Mouse (Mus musculus) small intestine, adult 2 months (tissue): ENCODE measurements around the gene Btg1-ps2. TPM values are rescaled to one million over a fixed set of nuclear protein-coding genes. Genes with fewer than 3 reads are reported as not detected.
A peak's percentile ranks its signal among the peaks of the same experiment; 100 is the strongest.
"Not testable (repeated sequence)": the region's sequence is repeated elsewhere in the genome, so short reads cannot be mapped to it uniquely, and the experiment has no call there.

Experiments
- H3K27ac ChIP-seq: fragments of 200-500 bp; 2 replicates; pipeline ENCODE4 v1.5.1; 2012; ENCODE audit warnings: low read depth, low read length, control low read depth, inconsistent platforms; ENCODE audit not compliant: insufficient read depth
- H3K27me3 ChIP-seq: fragments of 200-500 bp; 2 replicates; pipeline ENCODE4 v1.6.1; 2012; ENCODE audit warnings: mild to moderate bottlenecking, moderate library complexity, low read length, inconsistent platforms; ENCODE audit not compliant: control insufficient read depth, insufficient read depth
- H3K36me3 ChIP-seq: fragments of 200-500 bp; 2 replicates; pipeline ENCODE4 v1.6.1; 2012; ENCODE audit warnings: mild to moderate bottlenecking, low read length, control low read depth, inconsistent platforms; ENCODE audit not compliant: control insufficient read depth, insufficient read depth
- H3K4me1 ChIP-seq: fragments of 200-500 bp; 2 replicates; pipeline ENCODE4 v1.6.1; 2012; ENCODE audit warnings: low read length, inconsistent platforms, mixed read lengths; ENCODE audit not compliant: control insufficient read depth, insufficient read depth, insufficient read length
- H3K4me3 ChIP-seq: fragments of 200-500 bp; 2 replicates; pipeline ENCODE4 v1.5.1; 2012; ENCODE audit warnings: low read depth, mild to moderate bottlenecking, control low read depth, inconsistent platforms, low read length, moderate library complexity
- CTCF ChIP-seq: fragments of 200-500 bp; IDR thresholded peaks from 2 replicates; pipeline ENCODE4 v1.5.1; 2012; ENCODE audit warnings: low read depth, mild to moderate bottlenecking, control low read depth, inconsistent platforms, low read length, moderate library complexity, mixed read lengths; ENCODE audit not compliant: insufficient replicate concordance, insufficient read length; ENCODE audit errors: extremely low read depth
- POLR2A ChIP-seq: fragments of 200-500 bp; IDR thresholded peaks from 2 replicates; pipeline ENCODE4 v1.6.1; 2012; ENCODE audit warnings: low read depth, mild to moderate bottlenecking, control low read depth, inconsistent platforms, low read length, moderate library complexity
- WGBS: fragments of 180-500 bp; shearing (Covaris S2); methylation state at CpG from one replicate; pipeline ENCODE4 v1.1.7; 2018; 5-methylcytosine and 5-hydroxymethylcytosine counted together
- polyA plus RNA-seq: library from polyadenylated mRNA; depleted of rRNA; stranded (reverse); fragments of >200 nt; gene quantifications from 2 replicates; pipeline ENCODE4 v1.2.3, GENCODE M21; 2012; rRNA removed

Btg1-ps2 gene
- not detected in 2 replicates for polyA plus RNA-seq

DNA sequence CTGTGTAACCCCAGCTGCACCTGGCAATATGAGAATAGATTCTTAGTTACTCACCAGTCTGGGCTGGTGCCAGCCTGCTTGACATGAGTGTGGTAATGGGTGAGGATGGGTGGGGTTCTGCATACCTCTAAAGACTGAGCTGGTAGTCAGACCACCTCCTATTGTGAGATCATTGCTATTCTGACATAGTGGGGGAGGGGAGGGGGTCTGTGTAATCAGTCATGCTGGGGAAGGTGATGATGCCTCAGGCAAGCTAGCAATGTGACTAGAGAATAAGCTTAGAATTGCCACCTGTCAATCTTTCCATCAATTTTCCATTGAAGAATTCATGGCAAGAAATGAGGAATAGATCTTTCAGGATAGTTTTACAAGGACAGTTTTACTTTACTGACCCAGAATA lies at the start of gene Btg1-ps2:
Gene Btg1-ps2, minus strand, starts transcription at position 101 of the 400 bp plus-strand sequence.
- not testable (repeated sequence) for H3K27me3 ChIP-seq, H3K4me1 ChIP-seq, H3K4me3 ChIP-seq, H3K36me3 ChIP-seq, H3K27ac ChIP-seq

DNA sequence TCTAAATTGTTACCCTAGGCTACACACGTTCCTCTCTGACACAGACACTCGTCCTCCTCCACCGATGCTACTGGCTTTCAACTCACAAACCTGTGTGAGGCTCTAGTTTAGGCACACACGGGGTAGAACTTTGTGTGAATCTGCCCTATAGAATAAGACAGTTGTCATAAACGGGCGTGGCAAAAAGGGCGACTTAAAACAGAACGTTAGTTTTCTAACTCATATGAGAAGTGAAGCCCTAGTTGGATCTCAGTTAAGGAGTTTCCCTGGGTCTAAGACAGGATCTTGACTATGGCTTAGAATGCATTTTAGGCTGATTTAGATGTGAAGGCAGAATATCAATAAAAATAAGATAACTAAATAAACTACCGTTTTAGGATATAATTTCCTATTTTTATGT lies 42.1 kb upstream of the Btg1-ps2 start, which contains the start of gene Rhox11:
Gene Rhox11, minus strand, starts transcription at position 101 of the 400 bp plus-strand sequence.
- no peaks in the 10 kb centered on the region for H3K27me3 ChIP-seq

GRCm38 (mm10) chrX:38084226-38084625 lies 41.3 kb upstream of the Btg1-ps2 start:
- Histone ChIP-seq H3K4me3 (no peak overlapping the region), H3K4me1 (no peaks in the 10 kb centered on the region), H3K27ac (no peak overlapping the region), H3K36me3 (no peaks in the 10 kb centered on the region), H3K27me3 (no peaks in the 10 kb centered on the region)
- TF ChIP-seq POLR2A (no peak), CTCF (peak; percentile 70; the same call in 1 of the 2 replicates)
- 16% methylated on average over 12 of the region's 12 CpGs for WGBS

More for the DNA sequence above, 42.1 kb upstream of the Btg1-ps2 start, which contains the start of gene Rhox11:
- TF ChIP-seq CTCF = no peak
- TF ChIP-seq POLR2A = no peak
- no peaks in the 10 kb centered on the region for H3K4me1 ChIP-seq
- no peak within 1 kb of the TSS for H3K27ac ChIP-seq
- 75% methylated on average over 9 of the region's 9 CpGs for WGBS
- no peak within 1 kb of the TSS for H3K4me3 ChIP-seq
- no peaks in the 10 kb centered on the region for H3K36me3 ChIP-seq

GRCm38 (mm10) chrX:38066175-38066574 lies 23.3 kb upstream of the Btg1-ps2 start, which contains the start of gene Rhox10:
Rhox10 (plus strand) TSS chrX:38066475.
- 86% methylated on average over 11 of the region's 11 CpGs for WGBS
- Histone ChIP-seq H3K36me3 (no peaks in the 10 kb centered on the region), H3K27ac (no peak within 1 kb of the TSS), H3K4me1 (no peaks in the 10 kb centered on the region), H3K27me3 (no peaks in the 10 kb centered on the region), H3K4me3 (no peak within 1 kb of the TSS)
- TF ChIP-seq CTCF (no peak), POLR2A (no peak)

GRCm38 (mm10) chrX:38061544-38061943 lies 18.6 kb upstream of the Btg1-ps2 start:
- WGBS = 0% methylated on average over 1 of the region's 1 CpGs
- no peak overlapping the region for H3K27ac ChIP-seq
- no peaks in the 10 kb centered on the region for H3K4me1 ChIP-seq
- no peaks in the 10 kb centered on the region for H3K27me3 ChIP-seq
- H3K36me3 ChIP-seq = no peaks in the 10 kb centered on the region
- H3K4me3 ChIP-seq = no peak overlapping the region
- no peak for TF ChIP-seq CTCF
- no peak for TF ChIP-seq POLR2A

DNA sequence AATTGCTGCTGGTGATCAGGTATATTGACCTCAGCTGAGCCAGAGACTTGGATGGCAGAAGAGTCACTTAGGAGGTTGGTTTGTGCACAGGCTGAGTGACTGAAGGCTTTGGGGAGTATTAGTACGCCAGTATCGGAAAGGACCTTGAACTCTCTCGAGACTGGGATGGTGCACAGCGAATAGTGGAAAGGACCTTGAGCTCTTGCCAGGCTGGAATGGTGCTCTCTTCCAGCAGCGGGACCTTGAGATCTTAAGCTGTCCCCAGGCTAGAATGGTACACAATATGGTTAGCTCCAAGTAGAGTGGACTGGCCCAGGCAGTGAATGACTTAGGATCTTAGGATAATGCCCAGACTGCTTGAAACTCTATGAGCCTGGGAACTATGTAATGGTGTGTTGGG lies 3.2 kb downstream of the Btg1-ps2 start:
- WGBS = 81% methylated on average over 5 of the region's 5 CpGs
- Histone ChIP-seq H3K27me3 (no peaks in the 10 kb centered on the region), H3K4me3 (no peak overlapping the region), H3K4me1 (no peaks in the 10 kb centered on the region), H3K36me3 (no peaks in the 10 kb centered on the region), H3K27ac (no peak overlapping the region)
- TF ChIP-seq CTCF (no peak), POLR2A (no peak)

DNA sequence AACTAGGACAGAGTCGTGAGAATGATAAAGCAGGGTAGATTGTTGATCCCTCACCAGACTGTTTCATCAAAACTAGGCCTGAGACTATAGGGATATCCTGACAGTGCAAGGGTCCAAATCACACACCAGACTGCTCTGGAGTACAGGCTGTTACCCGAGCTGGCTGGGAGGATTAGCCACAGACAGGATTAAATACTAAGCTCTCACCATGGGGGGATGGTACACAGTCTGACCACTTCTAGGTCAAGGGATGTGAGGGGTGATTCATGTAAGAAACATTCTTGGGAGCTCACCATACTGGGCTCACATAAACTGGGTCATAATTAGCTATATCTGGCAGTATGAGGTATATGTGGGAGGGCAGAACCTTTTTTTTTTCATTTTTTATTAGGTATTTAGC lies 9.1 kb downstream of the Btg1-ps2 start:
- Histone ChIP-seq H3K27ac (no peak overlapping the region), H3K36me3 (no peaks in the 10 kb centered on the region), H3K4me3 (no peak overlapping the region), H3K4me1 (no peaks in the 10 kb centered on the region), H3K27me3 (no peaks in the 10 kb centered on the region)
- no peak for TF ChIP-seq POLR2A
- no peak for TF ChIP-seq CTCF
- 63% methylated on average over 2 of the region's 2 CpGs for WGBS

DNA sequence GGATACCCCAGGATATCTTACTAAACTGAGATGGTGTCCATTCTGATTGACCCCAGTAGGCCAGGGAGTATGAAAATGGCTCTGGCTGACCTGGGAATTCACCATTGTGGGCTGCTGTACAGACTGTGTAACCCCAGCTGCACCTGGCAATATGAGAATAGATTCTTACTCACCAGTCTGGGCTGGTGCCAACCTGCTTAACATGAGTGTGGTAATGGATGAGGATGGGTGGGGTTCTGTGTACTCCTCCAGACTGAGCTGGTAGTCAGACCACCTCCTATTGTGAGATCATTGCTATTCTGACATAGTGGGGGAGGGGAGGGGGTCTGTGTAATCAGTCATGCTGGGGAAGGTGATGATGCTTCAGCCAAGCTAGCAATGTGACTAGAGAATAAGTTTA lies 24.3 kb downstream of the Btg1-ps2 start, which contains the start of gene Btg1-ps1:
Gene Btg1-ps1, minus strand, starts transcription at position 219 of the 400 bp plus-strand sequence.
- not testable (repeated sequence) for H3K4me3 ChIP-seq, H3K27ac ChIP-seq, H3K4me1 ChIP-seq, H3K36me3 ChIP-seq, H3K27me3 ChIP-seq
